Mouse (Mus musculus) forebrain, embryonic 13.5 days (tissue): ENCODE results near the gene Nipal1. TPM values are rescaled to one million over a fixed set of nuclear protein-coding genes. Genes with fewer than 3 reads are reported as not detected.

ENCODE experiments used
- ATAC-seq: fragments of 200-750 bp; cut with Nextera tagmentation; 2 replicates; pipeline ENCODE4 v1.8.0; 2017
- H3K27ac ChIP-seq: fragments of 300-500 bp; sonication (generic); 2 replicates; pipeline ENCODE4 v1.5.1; 2015; ENCODE audit warnings: inconsistent platforms, mild to moderate bottlenecking, moderate library complexity
- H3K27me3 ChIP-seq: fragments of 300-500 bp; sonication (generic); 2 replicates; pipeline ENCODE4 v1.6.1; 2015; ENCODE audit warnings: mild to moderate bottlenecking, inconsistent platforms
- H3K36me3 ChIP-seq: fragments of 300-500 bp; sonication (generic); 2 replicates; pipeline ENCODE4 v1.6.1; 2015; ENCODE audit warnings: mild to moderate bottlenecking, inconsistent platforms; ENCODE audit not compliant: poor library complexity, severe bottlenecking
- H3K4me1 ChIP-seq: fragments of 300-500 bp; sonication (generic); 2 replicates; pipeline ENCODE4 v1.6.1; 2015; ENCODE audit warnings: inconsistent platforms
- H3K4me2 ChIP-seq: fragments of 300-500 bp; sonication (generic); 2 replicates; pipeline ENCODE4 v1.6.1; 2015; ENCODE audit warnings: inconsistent platforms, mild to moderate bottlenecking, moderate library complexity
- H3K4me3 ChIP-seq: fragments of 300-500 bp; sonication (generic); 2 replicates; pipeline ENCODE4 v1.5.1; 2015; ENCODE audit warnings: mild to moderate bottlenecking, inconsistent platforms
- H3K9ac ChIP-seq: fragments of 300-500 bp; sonication (generic); 2 replicates; pipeline ENCODE4 v1.6.1; 2015; ENCODE audit warnings: mild to moderate bottlenecking, inconsistent platforms
- H3K9me3 ChIP-seq: fragments of 300-500 bp; sonication (generic); replicated peaks from 2 replicates; pipeline ENCODE4 v1.6.1; 2016; ENCODE audit warnings: inconsistent platforms
- WGBS: fragments of 180-500 bp; shearing (Covaris S2); methylation state at CpG from one replicate; pipeline ENCODE4 v1.1.7; 2015; 5-methylcytosine and 5-hydroxymethylcytosine counted together
- polyA plus RNA-seq: library from polyadenylated mRNA; unstranded; fragments of >200 nt; fragmentation: Nextera tagmentation; extraction: Ambion mirVana; gene quantifications from 2 replicates; pipeline ENCODE4 v1.2.1, GENCODE M21; 2015

Gene Nipal1
- polyA plus RNA-seq: 0.36 and 1.4 TPM in 2 replicates

DNA sequence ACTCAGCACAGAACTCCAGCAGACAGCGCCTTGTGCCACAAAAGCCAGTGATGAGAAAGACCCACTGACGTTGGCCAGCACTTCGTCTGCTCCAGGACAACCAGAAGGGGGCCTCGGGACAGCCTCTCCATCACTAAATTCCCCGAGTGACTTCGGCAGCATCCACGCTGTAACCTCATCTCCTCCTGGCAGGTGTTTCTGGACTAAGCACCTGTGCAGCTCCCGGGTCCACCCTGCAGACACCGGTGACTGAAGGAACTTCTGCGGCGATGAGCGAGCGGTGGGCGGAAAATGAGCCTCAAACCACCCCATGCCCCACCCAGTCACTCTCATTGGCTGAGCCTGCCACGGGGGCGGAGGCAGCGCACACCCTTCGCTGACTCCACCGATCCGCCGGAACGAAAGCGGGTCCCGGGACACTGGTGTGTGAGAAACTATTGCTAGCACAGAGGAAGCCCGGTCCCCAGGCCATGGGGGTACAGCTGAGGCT lies at the start of gene Nipal1:
TSS of gene Nipal1 (plus strand) at position 378 of the 490 bp plus-strand sequence.
- Histone ChIP-seq H3K27ac (no peak within 1 kb of the TSS), H3K9ac (peak within 1 kb of the TSS; percentile 56; the same call in 1 of the 2 replicates), H3K4me2 (peak within 1 kb of the TSS; percentile 89), H3K4me1 (peaks cover 11% of the 10 kb centered on the region; the same call in 1 of the 2 replicates), H3K36me3 (no peaks in the 10 kb centered on the region), H3K27me3 (peaks cover 54% of the 10 kb centered on the region), H3K9me3 (no peaks in the 10 kb centered on the region), H3K4me3 (peak within 1 kb of the TSS; percentile 52)
- WGBS: under 1% methylated on average over 25 of the region's 25 CpGs
- ATAC-seq: peak; percentile 96

DNA sequence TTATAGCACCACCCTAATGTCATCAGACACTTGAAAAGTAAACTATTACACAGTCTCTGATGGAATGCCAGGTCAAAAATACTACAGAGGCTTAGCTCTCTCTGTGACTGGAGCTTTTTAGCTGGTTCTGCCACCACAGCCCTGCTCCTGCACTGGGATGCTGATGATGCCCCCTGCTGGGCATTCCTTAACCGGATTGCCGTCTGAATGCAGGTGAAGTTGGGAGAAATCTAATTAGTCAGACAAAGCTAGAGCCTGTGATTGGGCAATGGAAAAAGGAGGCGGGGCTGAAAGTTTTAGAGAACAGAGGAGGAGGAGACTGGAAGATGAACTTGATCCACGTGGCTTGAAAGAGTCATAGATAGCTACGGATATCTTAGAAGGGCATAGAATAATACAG lies 46.6 kb upstream of the Nipal1 start:
- Histone ChIP-seq H3K27ac (no peak overlapping the region), H3K27me3 (no peaks in the 10 kb centered on the region), H3K4me1 (no peaks in the 10 kb centered on the region), H3K36me3 (no peaks in the 10 kb centered on the region), H3K4me3 (no peak overlapping the region), H3K9ac (no peak overlapping the region), H3K9me3 (no peaks in the 10 kb centered on the region), H3K4me2 (no peak overlapping the region)
- WGBS: 7% methylated on average over 5 of the region's 5 CpGs
- ATAC-seq: peak; percentile 65

DNA sequence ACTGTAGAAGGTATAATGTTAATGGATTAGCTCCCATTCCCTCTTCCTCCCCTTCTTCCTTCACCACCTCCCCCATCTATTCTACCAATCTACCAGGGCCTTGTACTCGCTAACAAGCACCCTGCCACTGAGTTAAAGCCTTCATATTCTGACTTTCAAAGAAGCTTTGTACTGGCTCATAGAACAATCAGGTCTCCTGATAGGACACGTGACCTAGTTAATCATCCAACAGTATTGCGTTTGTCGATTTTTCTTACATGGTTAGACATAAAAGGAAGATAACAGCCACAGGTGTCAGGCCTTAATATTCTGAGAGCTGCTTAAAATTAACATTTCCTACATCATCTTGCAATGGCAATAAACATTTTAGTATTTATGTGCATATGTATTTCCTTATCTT lies 44.5 kb upstream of the Nipal1 start:
- Histone ChIP-seq H3K4me1 (no peaks in the 10 kb centered on the region), H3K36me3 (no peaks in the 10 kb centered on the region), H3K4me3 (no peak overlapping the region), H3K4me2 (no peak overlapping the region), H3K27ac (no peak overlapping the region), H3K9me3 (no peaks in the 10 kb centered on the region), H3K27me3 (no peaks in the 10 kb centered on the region), H3K9ac (no peak overlapping the region)
- 88% methylated on average over 4 of the region's 4 CpGs for WGBS
- ATAC-seq: no peak

DNA sequence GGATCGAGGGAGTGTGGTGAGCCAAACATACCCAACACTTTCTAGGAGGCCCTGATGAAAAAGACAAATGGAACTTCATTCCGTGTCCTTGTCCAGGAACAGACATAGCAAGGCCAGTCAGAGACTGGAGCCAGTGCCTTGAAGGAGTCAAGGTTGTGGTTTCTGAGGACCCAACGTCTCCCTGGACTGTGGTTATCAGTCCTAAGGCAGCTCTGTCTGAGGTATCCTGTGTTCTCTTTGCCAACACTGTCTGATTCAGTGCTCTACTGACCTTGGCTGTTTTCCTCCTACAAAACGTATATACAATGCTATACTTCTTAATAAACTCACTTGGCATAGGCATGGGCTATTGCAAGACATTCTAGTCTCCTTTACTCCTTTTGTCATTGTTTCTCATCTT lies 30.2 kb upstream of the Nipal1 start:
- Histone ChIP-seq H3K27ac (no peak overlapping the region), H3K27me3 (no peaks in the 10 kb centered on the region), H3K4me2 (no peak overlapping the region), H3K36me3 (no peaks in the 10 kb centered on the region), H3K9ac (no peak overlapping the region), H3K4me3 (no peak overlapping the region), H3K4me1 (no peaks in the 10 kb centered on the region), H3K9me3 (no peaks in the 10 kb centered on the region)
- no peak for ATAC-seq
- 87% methylated on average over 4 of the region's 4 CpGs for WGBS

DNA sequence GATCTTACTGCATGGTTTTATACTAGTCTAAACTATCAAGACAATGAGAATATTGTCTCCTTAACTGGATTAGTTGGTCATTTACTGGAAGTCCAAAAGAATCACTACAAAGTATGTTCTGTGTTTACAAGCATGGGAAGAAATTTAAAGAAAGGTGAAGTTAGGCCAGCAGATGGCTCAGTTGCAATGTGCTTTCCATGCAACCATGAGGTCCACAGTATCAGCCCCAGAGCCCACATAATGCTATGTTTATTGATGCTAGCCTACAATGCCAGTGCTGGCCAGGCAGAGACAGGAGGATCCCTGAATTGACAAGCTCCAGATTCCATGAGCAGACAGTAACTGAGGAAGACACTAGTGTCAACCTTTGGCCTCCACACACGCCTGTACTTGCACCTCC lies 26.6 kb upstream of the Nipal1 start:
- ATAC-seq: no peak
- Histone ChIP-seq H3K4me1 (no peaks in the 10 kb centered on the region), H3K27ac (no peak overlapping the region), H3K4me2 (no peak overlapping the region), H3K9ac (no peak overlapping the region), H3K27me3 (no peaks in the 10 kb centered on the region), H3K4me3 (no peak overlapping the region), H3K36me3 (no peaks in the 10 kb centered on the region), H3K9me3 (no peaks in the 10 kb centered on the region)
- 91% methylated on average over 1 of the region's 1 CpGs for WGBS

DNA sequence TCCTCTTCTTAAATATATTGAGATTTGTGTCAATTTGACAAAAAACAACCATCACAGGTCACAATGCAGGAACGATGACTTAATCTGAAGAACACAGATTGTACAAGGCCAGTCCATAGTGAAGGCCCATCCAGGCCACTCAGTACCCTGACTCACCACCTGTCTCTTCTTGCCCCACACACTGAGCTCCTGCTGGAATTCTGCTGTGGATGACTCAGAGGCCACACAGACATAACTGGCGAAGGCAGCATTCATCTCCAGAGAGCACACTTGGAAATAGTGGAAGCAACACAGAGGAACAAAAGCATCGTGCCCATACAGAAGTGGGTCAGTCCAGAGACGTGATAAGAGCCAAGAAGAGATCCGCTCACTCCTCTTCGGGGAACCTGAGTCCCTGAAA lies 17.6 kb upstream of the Nipal1 start:
- Histone ChIP-seq H3K4me3 (no peak overlapping the region), H3K27me3 (no peaks in the 10 kb centered on the region), H3K27ac (no peak overlapping the region), H3K9me3 (no peaks in the 10 kb centered on the region), H3K9ac (no peak overlapping the region), H3K4me2 (no peak overlapping the region), H3K36me3 (no peaks in the 10 kb centered on the region), H3K4me1 (no peaks in the 10 kb centered on the region)
- ATAC-seq: no peak
- WGBS: 90% methylated on average over 6 of the region's 6 CpGs

DNA sequence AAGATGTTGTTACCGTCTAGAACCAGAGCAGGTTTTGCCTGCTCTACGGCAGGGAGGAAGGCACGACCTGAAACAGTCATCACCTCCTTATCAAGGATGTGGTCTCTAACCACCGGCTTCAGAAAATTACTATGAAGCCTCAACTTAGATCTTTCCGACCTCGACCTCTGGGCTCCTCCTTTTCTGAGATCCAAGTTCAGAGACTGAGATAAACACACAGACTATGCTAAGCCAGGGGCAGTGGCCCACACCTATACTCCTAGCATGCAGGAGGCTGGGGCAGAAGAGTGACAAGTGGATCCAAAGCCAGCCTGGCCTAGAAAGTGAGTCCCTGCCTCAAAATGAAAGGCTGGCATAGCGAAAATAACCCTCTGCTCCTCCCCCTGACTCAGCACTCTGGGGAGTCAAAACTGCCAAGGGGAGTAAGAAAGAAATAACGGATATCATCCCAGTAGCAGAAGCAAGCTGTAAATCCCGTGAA lies 12.8 kb upstream of the Nipal1 start:
- ATAC-seq: no peak
- Histone ChIP-seq H3K4me2 (no peak overlapping the region), H3K9me3 (no peaks in the 10 kb centered on the region), H3K9ac (no peak overlapping the region), H3K4me1 (no peaks in the 10 kb centered on the region), H3K27ac (no peak overlapping the region), H3K27me3 (no peaks in the 10 kb centered on the region), H3K36me3 (no peaks in the 10 kb centered on the region), H3K4me3 (no peak overlapping the region)
- WGBS: 87% methylated on average over 9 of the region's 9 CpGs

DNA sequence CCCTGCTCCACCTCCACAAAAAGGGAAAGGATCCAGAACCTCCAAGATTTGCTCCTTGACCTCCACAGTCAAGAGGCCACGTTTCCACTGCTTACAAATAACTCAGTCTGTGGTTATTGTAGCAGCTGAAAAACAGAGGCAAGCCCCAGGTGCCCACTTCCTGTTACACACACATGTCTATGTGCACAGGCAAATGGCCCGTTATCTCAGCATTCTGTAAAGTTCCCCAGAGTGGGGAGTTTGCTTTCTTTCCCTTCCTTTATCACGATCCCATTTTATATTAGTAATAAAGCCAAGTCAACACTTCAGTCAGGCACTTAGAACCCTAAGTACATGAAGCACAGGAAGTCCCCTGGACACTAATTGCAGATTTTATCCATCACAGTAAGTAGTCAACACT lies 11.5 kb upstream of the Nipal1 start:
- 72% methylated on average over 3 of the region's 3 CpGs for WGBS
- no peak overlapping the region for H3K4me2 ChIP-seq
- no peak overlapping the region for H3K27ac ChIP-seq
- no peak overlapping the region for H3K9ac ChIP-seq
- H3K9me3 ChIP-seq: no peaks in the 10 kb centered on the region
- no peak overlapping the region for H3K4me3 ChIP-seq
- H3K27me3 ChIP-seq: no peaks in the 10 kb centered on the region
- no peak for ATAC-seq
- no peaks in the 10 kb centered on the region for H3K36me3 ChIP-seq
- no peaks in the 10 kb centered on the region for H3K4me1 ChIP-seq

DNA sequence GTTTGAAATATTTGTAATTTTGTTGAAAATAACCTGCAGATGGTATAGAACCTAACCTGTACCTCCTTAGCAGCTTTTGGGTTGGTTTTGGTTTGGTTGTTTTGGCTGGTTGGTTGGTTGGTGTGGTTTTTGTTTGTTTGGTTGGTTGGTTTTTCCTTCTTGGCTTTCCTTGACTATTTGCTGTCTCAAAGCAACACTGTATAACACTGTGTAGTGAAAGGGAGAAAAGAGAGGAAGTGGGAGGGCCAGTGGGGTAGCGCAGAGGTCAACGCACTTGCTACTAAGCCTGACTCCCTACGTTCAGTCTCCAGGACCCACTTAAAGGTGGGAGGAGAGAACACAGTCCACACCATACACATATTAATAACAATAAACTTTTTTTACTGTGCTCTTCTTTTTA lies 11.0 kb upstream of the Nipal1 start:
- ATAC-seq: no peak
- Histone ChIP-seq H3K4me1 (no peaks in the 10 kb centered on the region), H3K4me2 (no peak overlapping the region), H3K4me3 (no peak overlapping the region), H3K9ac (no peak overlapping the region), H3K36me3 (no peaks in the 10 kb centered on the region), H3K9me3 (no peaks in the 10 kb centered on the region), H3K27me3 (no peaks in the 10 kb centered on the region), H3K27ac (no peak overlapping the region)
- 84% methylated on average over 3 of the region's 3 CpGs for WGBS

DNA sequence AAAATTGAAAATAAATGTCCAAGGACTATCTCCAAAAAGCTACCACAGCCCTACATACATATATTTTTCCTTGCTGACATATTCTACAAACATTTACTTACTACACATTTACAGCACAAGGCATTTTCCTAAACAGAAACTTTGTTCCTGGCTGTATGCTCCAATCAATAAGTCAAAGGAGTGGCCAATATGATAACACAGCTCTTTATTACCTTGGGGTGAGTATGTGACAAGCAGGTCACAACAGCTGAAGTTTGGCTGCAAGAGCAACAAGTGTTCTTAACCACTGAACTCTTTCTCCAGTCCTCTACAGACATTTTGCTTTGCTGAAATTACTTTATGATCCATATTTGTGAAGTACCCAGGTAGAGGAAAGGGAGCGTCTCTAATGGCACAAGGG lies 7.5 kb upstream of the Nipal1 start:
- Histone ChIP-seq H3K9me3 (no peaks in the 10 kb centered on the region), H3K4me2 (no peak overlapping the region), H3K36me3 (no peaks in the 10 kb centered on the region), H3K27ac (no peak overlapping the region), H3K4me3 (no peak overlapping the region), H3K9ac (no peak overlapping the region), H3K27me3 (peaks cover 6% of the 10 kb centered on the region; the same call in 1 of the 2 replicates), H3K4me1 (no peaks in the 10 kb centered on the region)
- WGBS: 90% methylated on average over 1 of the region's 1 CpGs
- no peak for ATAC-seq

DNA sequence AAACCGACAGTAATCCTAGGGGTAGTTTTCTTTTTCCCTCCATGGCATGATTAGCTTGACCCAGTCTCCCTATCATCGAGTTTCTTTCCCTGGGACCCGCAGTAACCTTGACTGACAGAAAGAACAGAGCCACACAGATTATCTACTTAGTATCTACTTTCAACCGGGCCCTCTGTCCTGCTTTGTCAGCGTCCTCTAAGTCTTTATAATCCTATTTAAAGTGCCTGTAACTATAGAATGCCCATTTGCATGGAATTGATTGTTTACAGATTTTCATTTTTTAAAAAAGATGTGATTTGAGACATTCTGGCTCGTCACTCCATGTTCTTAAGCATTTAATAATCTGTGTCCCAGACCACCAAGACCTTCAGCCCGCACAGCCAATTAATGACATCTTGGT lies 3.9 kb upstream of the Nipal1 start:
- Histone ChIP-seq H3K27ac (no peak overlapping the region), H3K4me2 (no peak overlapping the region), H3K9ac (no peak overlapping the region), H3K27me3 (peaks cover 33% of the 10 kb centered on the region), H3K4me3 (no peak overlapping the region), H3K4me1 (peaks cover 11% of the 10 kb centered on the region; the same call in 1 of the 2 replicates), H3K9me3 (no peaks in the 10 kb centered on the region), H3K36me3 (no peaks in the 10 kb centered on the region)
- ATAC-seq: no peak
- 56% methylated on average over 7 of the region's 7 CpGs for WGBS

DNA sequence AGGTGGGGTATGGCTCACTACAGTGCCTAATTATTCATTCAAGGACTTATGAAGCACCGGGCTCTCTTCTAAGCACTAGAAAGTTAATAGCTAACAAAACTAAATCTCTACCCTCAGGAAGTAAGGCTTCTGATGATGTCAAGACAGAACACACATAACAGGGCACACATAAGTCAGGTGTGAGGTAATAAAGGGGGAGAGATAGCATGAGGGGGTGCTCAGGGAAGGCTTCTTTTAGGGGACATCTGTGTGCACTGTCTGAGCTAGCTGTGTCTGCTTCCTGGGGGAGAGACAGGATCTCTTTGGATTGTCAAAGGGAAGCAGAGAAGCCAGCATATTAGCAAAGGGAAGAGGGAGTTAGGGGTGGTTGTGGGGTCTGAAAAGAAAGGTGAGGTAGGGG lies 3.4 kb upstream of the Nipal1 start, which contains the start of gene Cnga1:
TSS of gene Cnga1 (minus strand) at position 101 of the 400 bp plus-strand sequence.
- Histone ChIP-seq H3K9me3 (no peaks in the 10 kb centered on the region), H3K9ac (no peak within 1 kb of the TSS), H3K27me3 (peaks cover 37% of the 10 kb centered on the region), H3K4me3 (no peak within 1 kb of the TSS), H3K4me1 (peaks cover 11% of the 10 kb centered on the region; the same call in 1 of the 2 replicates), H3K4me2 (no peak within 1 kb of the TSS), H3K36me3 (no peaks in the 10 kb centered on the region), H3K27ac (no peak within 1 kb of the TSS)
- ATAC-seq: no peak
- WGBS: 45% methylated on average over 1 of the region's 1 CpGs

DNA sequence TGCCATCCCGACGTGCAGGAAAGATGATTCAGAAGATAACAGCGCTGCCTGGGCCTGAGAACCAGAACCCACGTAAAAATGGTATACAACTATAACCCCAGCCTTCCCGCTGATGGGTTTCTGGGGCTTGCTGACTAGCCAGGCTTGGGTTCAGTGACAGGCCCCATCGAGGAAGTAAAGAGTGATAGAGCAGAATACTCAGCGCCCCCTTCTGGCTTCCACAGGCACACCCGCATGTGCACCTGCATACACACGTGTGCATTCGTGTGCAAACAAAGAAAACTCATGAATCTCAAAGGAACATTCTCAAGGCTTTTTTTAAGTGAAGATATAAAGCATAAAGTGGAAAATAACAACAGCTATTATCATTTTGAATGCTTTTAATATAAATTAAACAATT lies 1.5 kb upstream of the Nipal1 start:
- H3K4me2 ChIP-seq: no peak overlapping the region
- H3K9ac ChIP-seq: no peak overlapping the region
- no peak for ATAC-seq
- H3K36me3 ChIP-seq: no peaks in the 10 kb centered on the region
- H3K4me3 ChIP-seq: no peak overlapping the region
- H3K27ac ChIP-seq: no peak overlapping the region
- H3K4me1 ChIP-seq: peaks cover 11% of the 10 kb centered on the region; the same call in 1 of the 2 replicates
- no peaks in the 10 kb centered on the region for H3K9me3 ChIP-seq
- WGBS: 38% methylated on average over 10 of the region's 10 CpGs
- H3K27me3 ChIP-seq: peaks cover 49% of the 10 kb centered on the region
